Mouse (Mus musculus): ENCODE results near the gene Lrrc46.

DNA sequence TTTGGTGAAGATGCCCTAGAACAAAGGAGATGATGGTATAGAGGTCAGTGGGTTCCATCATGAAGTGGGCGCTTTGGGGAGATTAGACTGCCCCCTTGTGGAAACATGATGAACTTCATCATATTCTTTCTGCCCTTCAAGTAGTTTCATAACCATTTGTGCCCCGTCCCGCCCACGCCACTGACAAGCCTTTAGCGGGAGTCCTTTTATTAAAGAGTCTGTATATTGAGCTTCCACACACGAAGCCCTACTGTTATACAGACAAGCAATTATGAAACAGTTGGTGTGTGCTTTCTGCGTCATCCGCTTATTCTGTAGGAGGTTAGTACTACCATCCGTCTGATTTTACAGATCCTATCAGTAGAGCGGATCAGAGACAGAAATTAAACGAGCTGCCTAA lies 41.8 kb upstream of the Lrrc46 start:
- TF ChIP-seq EP300 (IDR thresholded peaks at IDR 0.05; ENCODE audit: insufficient read depth, low read depth, low read length) (no peak), CTCF (IDR thresholded peaks at IDR 0.05; ENCODE audit: low read depth, low read length) (peak; percentile 40), POLR2A (IDR thresholded peaks at IDR 0.05; ENCODE audit: insufficient read depth, low read length) (no peak)

Data from ES-Bruce4 (cell line).